Mouse (Mus musculus) A20 (cell line): ENCODE measurements around the gene 1700011L22Rik.

ENCODE experiments used
- DNase-seq: peaks from one replicate; pipeline ENCODE4 v3.0.0-alpha.2; 2011; ENCODE audit warnings: low read depth, low spot score

The 1700011L22Rik gene

DNA sequence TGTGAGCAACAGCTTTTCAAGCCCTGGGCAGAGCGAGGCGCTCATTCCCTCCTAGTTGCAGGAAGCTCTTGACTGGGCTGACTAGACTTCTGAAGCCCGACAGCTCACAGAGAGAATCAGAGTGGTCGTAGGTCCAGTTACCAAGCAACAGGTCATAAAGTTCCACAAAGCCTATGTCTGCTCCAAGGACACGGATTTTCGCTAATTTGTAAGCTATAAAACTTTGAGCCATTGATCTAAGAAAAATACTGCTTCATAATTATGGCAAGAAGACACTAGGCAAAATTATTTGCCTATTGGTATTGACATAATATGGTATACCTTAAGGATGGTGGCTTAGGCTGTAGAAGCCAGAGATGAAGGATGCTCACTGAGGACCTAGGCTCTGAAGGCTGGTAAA lies at the start of gene 1700011L22Rik:
1700011L22Rik (minus strand) TSS at position 101 of the 400 bp plus-strand sequence.
- no peak for DNase-seq

DNA sequence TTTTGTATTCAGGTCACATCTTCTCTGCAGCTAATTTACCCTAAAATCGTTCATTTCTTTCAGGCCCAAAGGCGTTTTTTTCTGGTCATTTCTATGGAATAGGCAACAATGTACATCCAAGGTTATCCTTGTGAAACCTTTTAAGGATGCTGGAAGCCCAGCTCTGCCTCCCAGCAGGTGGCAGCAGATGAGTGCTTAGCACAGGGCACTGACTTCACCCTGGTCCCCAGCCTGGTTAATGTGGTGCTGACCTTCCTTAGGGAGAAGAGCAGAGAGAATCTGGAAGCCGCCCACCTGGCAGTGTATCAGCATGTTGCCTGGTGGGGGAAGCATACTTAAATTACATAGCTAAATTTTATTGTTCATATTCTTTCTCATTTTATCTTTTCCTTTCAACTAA lies 49.4 kb upstream of the 1700011L22Rik start:
- DNase-seq, result peak; percentile 45

DNA sequence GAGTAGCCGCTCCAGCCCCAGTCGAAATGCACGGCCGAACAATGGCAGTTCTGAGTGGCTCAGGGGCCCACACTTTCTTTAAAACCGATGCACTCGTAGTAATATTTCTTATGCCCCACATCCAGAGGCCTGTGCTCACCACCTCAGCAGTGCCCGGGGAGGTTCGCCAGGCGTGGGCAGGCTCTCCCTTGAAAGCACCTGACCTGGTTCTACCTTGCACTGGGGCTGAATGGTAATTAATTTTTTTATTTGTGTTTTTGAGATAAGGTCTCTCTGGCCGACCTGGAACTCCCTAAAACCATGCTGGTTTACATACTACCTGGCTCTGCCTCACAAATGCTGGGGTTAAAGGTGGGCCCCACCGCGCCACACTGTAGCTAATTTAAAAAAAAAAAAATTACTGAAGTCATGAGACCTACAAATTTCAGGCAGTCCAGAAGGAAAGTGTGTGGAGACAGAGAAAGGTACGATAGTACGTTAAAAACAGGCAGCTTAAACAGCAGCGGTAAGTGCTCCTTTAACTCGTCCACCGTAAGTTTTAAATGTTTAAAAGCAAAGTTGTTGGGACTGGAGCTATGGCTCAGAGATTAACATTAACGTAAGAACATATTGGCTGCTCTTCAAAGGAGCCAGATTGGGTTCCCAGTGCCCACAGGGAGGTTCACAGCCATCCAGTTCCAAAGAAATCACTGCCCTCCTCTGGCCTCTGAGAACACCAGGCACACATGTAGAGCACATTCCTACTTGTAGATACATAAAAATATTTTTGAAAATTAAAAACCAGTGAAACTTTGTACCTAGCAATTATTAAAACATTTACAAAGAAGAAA lies 47.1 kb upstream of the 1700011L22Rik start:
- peak; percentile 47 for DNase-seq

DNA sequence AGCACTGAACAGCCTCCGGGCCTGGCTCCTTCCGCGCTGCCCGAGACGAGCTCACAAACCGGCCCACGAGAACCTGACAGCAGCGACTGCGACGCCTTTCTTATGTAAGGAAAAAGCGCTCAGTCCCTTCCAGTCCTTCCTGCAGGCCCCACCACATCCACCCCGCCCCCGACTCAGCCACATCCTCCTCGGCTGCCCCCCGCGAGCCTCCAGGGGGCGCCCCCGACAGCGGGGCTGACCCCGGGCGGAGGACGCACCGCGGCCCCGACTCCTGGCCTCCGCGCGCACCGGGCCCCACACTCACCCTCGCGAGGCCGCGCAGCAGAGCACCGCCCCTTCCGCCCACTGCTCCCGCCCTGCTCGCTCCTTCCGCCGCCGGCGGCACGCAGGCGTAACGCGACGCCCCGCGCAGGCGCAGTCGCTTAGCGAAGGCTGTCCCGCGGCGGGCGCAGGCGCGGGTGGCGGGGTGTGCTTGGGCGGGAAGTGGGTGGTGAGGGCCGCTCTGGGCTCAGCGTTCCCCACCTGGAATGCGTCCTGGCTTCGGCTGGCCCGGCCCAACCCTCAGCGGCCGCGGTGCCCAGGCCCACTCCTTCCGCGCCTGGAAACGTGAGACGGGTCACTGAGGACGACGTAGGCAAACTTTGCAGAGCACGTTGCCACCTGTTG lies 46.4 kb upstream of the 1700011L22Rik start, which contains the start of gene Mmaa:
Mmaa (minus strand) TSS at position 328 of the 666 bp plus-strand sequence.
- DNase-seq, result peak; percentile 98

DNA sequence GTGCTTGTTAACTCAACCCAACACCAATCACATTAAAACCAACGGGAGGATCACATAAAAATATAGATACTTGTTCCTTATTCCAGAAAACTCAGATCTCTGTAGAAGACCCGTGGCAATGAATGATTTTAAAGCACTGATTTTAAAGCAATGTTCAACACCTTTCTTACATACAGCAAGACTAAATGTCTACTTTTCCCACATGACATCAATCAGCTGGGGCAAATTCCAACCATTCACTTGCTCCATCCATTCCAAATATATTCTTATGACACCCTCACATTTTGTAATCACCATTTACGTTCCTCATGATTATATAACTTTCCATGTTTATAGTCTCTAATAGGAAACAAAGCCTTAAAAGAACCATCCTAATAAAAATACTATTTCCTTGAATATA lies 45.5 kb upstream of the 1700011L22Rik start:
- no peak for DNase-seq

DNA sequence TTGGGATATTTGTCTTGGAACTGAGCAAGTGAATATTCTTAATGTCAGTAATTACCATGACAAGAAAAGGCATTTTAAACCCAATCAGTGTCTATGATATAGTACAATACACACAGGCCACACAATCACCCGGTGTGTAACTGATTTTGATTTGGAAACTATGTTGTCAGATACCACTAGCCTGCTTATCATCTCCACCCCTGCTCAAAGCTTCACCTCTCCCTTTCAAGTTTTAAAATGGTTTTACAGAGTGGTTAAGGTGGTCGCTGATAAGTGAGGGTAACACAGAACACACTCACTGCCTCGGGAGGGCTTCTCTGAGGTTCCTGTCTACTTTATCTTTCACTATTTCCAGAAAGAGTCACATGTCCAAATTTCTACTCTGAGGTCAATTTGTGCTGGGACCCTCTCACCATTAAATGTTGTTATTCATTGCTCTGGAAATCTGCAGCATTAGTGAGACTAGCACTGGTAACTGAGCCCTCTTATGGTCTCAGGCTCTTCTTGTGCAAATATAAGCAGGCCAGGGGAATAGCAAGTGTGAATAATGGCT lies 44.4 kb upstream of the 1700011L22Rik start:
- no peak for DNase-seq

DNA sequence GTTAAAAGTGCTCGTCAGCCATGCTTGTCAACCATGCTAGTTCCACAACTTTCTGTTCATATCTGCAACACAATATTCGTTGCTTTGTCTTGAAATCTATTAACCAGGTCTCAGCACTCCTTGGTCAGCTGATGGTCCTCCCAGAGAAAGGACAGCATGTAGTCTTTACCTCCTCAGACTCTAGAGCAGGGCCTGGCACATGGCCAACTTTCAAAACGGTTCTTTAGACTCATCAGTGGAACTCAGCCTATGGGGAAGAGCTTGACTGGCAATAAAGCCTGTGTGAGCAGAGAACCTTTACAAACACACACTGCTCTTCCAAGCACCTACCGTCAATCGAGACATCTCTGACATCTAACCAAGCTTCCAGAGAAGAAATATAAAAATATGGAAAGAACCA lies 41.2 kb upstream of the 1700011L22Rik start:
- peak; percentile 31 for DNase-seq

DNA sequence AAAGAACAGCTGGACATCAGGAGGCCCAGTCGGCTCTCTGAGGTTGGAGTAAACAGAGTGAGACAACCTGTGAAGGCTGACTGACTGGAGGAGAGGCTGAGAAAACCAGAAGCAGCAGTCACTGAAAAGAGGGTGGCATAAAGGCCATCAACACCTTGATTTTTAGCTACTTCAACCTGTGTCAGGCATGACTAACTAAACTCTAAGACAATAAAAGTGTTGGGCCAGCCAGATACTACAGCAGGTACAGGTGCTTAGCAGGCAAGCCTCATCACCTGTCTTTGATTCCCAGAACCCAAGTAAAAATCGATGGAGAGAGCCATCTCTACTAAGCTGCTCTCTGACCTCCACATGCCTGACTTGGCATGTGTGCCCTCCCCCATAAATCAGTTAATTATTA lies 40.3 kb upstream of the 1700011L22Rik start:
- no peak for DNase-seq

DNA sequence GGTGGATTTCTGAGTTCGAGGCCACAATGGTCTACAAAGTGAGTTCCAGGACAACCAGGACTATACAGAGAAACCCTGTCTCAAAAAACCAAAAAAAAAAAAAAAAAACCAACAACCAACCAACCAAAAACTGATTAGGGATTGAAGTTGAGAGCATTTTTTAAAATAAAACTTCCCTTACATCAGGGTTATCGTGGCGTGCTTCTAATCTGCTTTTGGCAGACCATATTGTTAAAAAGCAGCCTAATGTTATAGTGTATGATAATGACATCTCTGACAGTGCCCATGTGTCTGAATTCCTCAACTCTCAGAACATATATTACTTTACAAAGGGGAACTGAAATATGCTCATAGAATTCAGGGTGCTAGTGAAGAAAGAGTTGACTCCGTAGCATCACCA lies 39.9 kb upstream of the 1700011L22Rik start:
- no peak for DNase-seq

DNA sequence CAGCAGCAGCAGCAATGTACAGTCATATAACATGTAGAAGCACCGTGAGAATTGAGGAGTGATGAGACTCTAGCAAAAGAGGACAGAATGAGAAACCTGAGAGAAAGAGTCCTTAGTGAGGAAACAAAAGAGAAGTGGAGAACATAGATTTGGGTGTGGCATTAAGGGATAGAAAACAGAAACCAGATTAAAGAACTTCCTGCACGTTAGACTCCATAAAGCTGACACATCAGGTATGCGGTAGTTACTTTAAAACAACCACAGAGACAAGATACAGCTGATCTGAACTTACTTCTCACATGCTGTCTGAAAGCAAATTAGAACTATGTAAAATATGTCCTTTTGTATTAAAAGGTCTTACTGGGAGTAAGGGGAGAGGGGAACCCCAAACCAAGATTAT lies 38.1 kb upstream of the 1700011L22Rik start:
- DNase-seq, result no peak

DNA sequence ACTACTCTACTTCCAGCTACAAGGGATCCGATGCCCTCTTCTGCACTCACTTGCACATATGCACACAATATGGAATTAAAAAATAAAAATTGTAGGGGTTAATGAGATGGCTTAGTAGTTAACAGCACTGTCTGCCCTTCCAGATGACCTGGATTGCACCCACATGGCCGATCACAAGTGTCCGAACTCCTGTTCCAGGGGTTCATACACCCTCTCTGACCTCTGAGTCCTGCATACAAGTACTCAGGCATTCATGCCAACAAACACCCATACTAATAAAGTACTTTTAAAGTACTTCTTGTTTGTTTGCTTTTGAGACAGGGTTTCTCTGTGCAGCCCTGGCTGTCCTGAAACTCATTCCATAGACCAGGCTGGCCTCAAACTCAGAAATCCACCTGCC lies 36.3 kb upstream of the 1700011L22Rik start:
- no peak for DNase-seq

DNA sequence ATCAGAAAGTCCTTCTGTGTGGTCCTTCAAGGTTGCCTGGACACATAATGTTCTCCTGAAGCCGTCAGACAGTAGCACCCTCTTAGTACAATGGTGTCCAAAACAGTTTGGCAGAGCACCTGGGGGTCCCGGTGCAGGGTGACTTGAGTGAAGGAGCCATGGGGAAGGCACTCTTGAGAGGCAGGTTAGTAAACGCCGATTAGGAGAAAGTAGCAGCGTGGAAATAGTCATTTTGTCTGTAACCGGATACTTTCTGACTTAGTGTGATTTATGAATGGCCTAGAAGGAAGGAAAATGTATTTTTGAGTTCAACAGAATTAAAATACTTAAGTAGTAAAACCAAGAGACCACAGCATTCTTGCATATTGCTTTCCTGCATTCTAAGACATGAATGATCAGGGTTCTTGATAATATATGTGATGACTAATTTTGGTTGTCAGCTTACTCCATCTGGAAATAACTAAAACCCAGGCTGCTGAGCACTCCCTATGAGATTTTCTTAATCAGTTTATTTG lies 33.1 kb upstream of the 1700011L22Rik start:
- DNase-seq, result no peak

DNA sequence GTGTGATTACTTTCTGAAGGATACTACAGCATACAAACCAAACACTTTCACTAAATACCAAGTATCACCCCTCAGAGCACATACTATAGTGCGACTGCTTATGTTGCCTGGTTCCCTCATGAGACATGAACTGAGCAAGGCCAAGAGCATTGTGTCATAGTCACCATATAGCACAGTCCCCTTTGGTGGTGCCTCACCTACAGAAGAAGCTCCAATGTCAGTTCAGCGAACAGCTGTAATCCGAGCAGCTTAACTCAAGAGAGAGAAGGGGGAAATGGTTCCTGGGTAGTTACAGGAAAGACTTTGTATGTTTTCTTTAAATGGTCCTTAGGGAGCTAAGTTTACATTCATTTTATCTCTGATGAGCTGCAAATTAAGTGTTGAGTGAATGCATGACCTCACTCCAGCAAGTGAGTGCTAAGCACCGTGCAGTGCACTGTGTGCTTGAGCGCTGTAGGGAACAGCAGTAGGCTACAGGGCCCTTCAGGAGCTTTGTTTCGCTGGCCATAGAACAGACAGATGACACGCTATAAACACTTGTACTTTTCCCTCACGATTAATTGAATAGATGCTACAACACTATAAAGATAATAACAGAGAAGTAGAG lies 29.0 kb upstream of the 1700011L22Rik start:
- DNase-seq, result no peak

DNA sequence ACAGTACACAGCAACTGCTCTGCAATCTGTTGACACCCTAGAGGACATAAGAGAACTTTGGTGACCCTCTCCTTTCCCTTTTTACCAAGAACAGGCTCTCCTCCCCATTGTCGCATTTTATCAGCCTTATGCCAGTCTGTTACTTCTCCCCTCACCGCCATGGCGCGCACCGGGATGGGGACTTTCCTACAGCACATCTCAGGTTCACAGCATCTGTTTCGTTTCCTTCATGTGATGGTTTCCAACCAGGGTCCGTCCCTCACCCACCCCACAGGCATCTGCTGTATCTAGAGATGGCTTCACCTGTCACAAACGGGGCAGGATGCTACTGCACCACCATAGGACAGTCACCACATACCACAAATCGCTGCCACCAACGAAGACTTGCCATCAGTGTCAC lies 26.6 kb upstream of the 1700011L22Rik start:
- no peak for DNase-seq

DNA sequence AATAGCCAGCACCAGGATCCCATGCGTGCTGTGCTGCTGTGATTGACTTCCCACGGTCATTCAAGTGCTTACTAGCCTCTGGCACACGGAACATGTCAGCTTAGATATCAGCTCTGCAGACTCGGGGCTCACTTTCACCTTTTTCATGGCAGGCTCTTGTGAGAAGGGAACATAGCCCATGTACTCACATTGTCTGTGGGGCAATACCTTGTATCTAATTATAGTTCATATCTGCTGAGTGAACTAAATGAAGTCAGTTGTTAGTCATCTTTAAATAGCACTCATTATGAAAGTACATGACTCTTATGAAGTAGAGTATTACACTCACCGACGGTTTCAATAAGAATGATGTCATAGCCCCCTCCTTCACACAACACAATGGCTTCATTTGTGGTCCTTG lies 25.4 kb upstream of the 1700011L22Rik start:
- no peak for DNase-seq

DNA sequence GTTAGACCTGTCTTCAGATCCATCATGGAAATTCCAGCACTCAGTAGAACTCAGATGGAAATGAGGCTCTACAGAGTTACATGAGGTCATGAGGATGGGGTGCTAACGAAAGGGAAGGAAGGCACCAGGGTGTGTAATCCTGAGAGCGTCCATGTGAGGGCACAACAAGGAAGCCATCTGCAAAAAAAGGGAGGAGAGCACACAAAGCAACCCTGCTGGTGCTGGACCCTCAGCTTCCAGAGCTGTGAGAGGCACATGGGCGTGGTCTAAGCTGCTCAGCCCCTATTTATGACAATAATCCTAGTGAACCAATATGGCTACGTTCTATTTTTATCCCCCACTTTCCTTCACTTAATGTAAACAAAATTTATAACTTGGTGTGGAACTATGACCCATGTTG lies 24.3 kb upstream of the 1700011L22Rik start:
- no peak for DNase-seq

DNA sequence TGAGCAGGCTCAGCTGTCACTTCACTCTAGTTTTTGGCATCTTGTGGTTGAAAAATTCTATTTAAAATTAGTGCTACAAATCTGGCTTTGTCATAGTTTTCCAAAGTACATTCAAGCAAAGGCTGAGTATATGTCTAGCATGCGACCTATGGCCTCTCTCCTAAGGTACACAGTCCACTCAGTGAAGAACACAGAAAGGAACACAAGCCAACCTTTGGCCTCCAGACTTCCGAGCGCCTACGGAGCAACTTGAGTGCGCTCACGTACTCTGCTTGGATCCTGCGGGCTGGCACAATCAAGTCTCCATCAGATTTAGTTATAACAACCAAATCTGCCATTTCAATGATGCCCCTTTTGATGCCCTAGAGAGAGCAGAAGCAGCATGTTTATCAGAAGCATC lies 20.6 kb upstream of the 1700011L22Rik start:
- no peak for DNase-seq

DNA sequence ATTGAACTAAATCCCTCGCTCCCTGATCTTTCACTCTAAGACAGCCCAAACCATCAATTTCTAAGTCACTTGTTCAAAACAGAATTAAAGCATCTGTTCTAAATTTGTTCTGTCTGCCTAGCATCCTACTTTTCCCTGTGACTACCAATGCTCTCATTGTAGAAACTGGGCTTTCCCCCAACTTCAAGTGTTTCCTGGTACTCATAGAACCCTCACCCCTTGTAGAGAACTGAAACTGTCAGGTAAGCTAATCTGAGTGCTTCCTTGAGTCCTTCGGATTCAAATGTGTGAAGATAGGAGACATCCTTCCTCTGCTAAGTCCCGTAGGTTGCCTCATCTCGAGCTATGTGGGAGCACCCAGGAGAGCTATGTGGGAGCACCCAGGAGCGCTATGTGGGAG lies 13.6 kb upstream of the 1700011L22Rik start:
- DNase-seq, result peak; percentile 12

DNA sequence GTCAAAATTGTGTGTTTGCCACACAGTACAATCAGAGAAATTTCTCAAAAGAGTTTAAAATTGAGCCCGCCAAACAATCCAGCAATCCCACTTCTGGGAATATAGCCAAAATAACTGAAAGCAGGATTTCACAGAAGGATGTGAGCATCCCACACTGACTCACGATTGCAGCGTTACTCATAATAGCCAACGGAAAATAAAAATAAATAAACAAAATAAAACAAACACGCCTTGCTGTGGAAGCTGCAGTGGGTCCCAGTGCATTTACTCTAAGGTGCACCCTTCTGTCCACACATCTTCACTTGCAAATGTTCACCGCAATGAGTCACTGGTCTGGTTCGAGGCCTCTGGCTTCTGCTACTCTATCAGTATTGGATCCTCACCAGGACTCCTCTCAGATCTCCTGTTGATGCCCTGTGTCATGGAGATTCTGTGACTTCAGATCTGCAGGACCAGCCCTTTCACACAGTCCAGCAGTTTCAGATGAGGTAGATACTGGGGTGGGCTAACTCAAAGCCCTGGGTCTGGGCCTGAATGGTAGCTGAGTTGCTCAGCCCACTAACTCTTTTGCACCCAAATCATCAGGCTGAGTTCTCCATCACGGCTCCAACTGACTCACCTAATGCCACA lies 7.8 kb upstream of the 1700011L22Rik start:
- DNase-seq, result no peak

DNA sequence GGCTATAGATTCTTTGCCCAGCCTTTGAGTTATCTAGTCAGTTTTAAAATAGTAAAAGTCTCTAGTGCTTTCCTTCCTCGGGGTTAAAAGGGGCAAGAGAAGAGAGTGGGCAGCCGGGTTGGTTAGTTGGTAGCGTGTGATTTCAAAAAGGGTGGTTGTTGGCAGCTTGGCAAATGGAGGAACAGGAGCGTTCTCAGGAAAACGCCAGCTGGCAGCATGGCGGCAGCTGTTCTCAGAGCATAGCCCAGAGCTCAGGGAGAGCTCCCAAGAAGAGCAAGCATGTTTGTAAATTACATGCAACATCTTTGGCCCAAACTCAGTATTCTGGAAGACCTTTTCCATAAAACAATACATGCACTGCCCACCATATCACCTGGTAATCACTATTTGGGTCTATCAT lies 5.4 kb upstream of the 1700011L22Rik start:
- DNase-seq, result no peak

DNA sequence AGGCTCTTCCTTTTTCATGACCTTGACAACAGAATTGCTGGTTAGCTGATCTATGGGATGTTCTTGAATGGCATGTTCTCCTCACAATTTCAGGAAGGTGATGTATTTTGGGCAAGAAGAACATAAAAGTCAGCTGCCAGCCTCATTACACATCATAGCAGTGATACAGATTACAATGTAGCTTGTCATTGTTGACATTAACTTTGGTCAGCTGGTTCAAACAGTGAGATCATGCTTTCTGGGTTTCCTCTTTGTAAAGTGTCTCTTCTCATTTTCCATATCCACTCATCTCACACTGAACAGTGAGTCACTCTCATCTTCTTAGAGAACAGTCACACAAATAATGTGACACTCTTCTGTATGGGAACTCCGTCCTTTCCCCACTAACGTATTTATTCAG lies 4.9 kb downstream of the 1700011L22Rik start:
- no peak for DNase-seq

DNA sequence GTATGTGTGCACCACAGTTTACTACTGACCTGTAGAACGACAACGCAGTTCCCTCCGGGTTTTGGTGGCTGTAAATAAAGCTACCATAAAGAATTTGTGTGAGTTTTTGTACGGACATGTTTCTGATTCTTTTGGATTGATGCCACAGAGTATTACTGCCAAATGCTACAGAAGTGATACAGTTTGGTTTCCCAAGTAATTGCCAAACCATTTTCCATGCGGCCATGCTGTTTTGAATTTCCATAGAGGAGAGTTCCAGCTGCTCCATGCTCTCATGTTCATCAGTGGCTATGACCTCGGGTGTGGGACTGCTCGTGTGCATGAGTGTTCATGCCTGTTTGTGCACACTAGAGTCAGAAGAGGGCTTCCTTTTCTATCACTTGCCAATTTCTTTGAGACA lies 8.4 kb downstream of the 1700011L22Rik start:
- no peak for DNase-seq
